Mouse (Mus musculus) kidney, embryonic 16.5 days (tissue): ENCODE results near the gene Gm9970. TPM values are rescaled to one million over a fixed set of nuclear protein-coding genes. Genes with fewer than 3 reads are reported as not detected.
A peak's percentile ranks its signal among the peaks of the same experiment; 100 is the strongest.

Source experiments
- ATAC-seq: fragments of 200-750 bp; cut with Nextera tagmentation; 2 replicates; pipeline ENCODE4 v1.8.0; 2017; ENCODE audit warnings: moderate TSS enrichment; ENCODE audit not compliant: low FRiP score, low TSS enrichment
- H3K27ac ChIP-seq: fragments of 300-500 bp; sonication (generic); 2 replicates; pipeline ENCODE4 v1.5.1; 2014; ENCODE audit warnings: low read length
- H3K27me3 ChIP-seq: fragments of 300-500 bp; sonication (generic); 2 replicates; pipeline ENCODE4 v1.6.1; 2014; ENCODE audit warnings: low read length, control low read depth, mixed read lengths; ENCODE audit not compliant: insufficient read depth
- H3K36me3 ChIP-seq: fragments of 300-500 bp; sonication (generic); 2 replicates; pipeline ENCODE4 v1.6.1; 2014; ENCODE audit warnings: low read length, control low read depth, mixed read lengths; ENCODE audit not compliant: insufficient read depth
- H3K4me1 ChIP-seq: fragments of 300-500 bp; sonication (generic); 2 replicates; pipeline ENCODE4 v1.6.1; 2014; ENCODE audit warnings: low read length, control low read depth, mixed read lengths; ENCODE audit not compliant: insufficient read depth
- H3K4me2 ChIP-seq: fragments of 300-500 bp; sonication (generic); replicated peaks from 2 replicates; pipeline ENCODE4 v1.6.1; 2014; ENCODE audit warnings: low read depth, low read length
- H3K4me3 ChIP-seq: fragments of 300-500 bp; sonication (generic); 2 replicates; pipeline ENCODE4 v1.5.1; 2014; ENCODE audit warnings: mild to moderate bottlenecking, low read length
- H3K9ac ChIP-seq: fragments of 300-500 bp; sonication (generic); replicated peaks from 2 replicates; pipeline ENCODE4 v1.6.1; 2014; ENCODE audit warnings: low read length
- H3K9me3 ChIP-seq: fragments of 300-500 bp; sonication (generic); 2 replicates; pipeline ENCODE4 v1.6.1; 2016; ENCODE audit warnings: low read length, control low read depth
- WGBS: fragments of 180-500 bp; shearing (Covaris S2); extraction: QIAGEN DNeasy Blood & Tissue Kit; methylation state at CpG from one replicate; pipeline ENCODE4 v1.1.7; 2014; 5-methylcytosine and 5-hydroxymethylcytosine counted together
- polyA plus RNA-seq: library from polyadenylated mRNA; unstranded; fragments of >200 nt; fragmentation: Nextera tagmentation; extraction: Ambion mirVana; gene quantifications from 2 replicates; pipeline ENCODE4 v1.2.1, GENCODE M21; 2015

Gm9970 gene
- 0.52 TPM in 1 of 2 replicates, not detected in the other for polyA plus RNA-seq

- H3K9me3 ChIP-seq, result 0 out of 2 replicates have a peak, but pooled peaks cover 2% of the 10 kb centered on the region
- under 1% methylated on average over 91 of the region's 103 CpGs for WGBS
- H3K27me3 ChIP-seq, result no peaks in the 10 kb centered on the region
- peaks cover 21% of the 10 kb centered on the region for H3K36me3 ChIP-seq
- peak; percentile 99 for ATAC-seq
- peak within 1 kb of the TSS; percentile 96 for H3K27ac ChIP-seq
- peak within 1 kb of the TSS; percentile 83 for H3K4me2 ChIP-seq
- H3K9ac ChIP-seq, result peak within 1 kb of the TSS; percentile 98
- peak within 1 kb of the TSS; percentile 84 for H3K4me3 ChIP-seq
- H3K4me1 ChIP-seq, result peaks cover 12% of the 10 kb centered on the region
These were observed at the start of gene Gm9970, which contains the start of gene Nrbp1 for GRCm38 (mm10) chr5:31240637-31241521. TSS of gene Gm9970 (minus strand) at chr5:31241232. TSS of gene Nrbp1 (plus strand) at chr5:31240864.

DNA sequence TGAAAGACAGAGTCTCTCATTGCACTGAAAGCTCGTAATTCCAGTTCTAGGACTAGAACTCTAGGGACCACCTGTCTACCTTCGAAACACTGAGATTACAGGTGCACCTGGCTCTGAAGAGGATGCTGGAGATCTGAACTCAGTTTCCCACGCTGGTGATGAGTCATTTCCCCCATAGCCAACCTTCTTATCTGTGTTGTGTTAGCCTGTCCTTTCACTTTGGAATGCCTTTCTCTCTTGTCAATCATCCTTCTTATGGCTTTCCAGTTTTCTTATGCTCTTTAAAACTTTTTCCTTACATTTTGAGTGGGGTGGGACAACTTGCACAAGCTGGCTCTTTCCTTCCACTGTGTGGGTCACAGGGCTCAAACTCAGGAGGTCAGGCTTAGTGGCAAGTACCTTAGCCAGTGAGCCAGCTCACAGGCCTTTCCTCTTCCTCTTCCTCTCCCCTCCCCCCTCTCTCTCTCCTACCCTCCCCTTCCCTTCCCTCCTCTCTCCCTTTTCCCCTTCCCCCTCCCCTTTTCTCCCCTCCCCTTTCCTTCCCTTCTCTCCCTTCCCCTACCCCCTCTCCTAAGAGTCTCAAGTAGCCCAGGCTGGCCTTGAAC lies 48.7 kb upstream of the Gm9970 start:
- no peak overlapping the region for H3K4me3 ChIP-seq
- no peak overlapping the region; the same call in 1 of the 2 replicates for H3K9ac ChIP-seq
- peak overlapping the region; percentile 74 for H3K4me2 ChIP-seq
- no peaks in the 10 kb centered on the region for H3K9me3 ChIP-seq
- ATAC-seq, result no peak
- no peaks in the 10 kb centered on the region for H3K27me3 ChIP-seq
- peaks cover 11% of the 10 kb centered on the region; the same call in 1 of the 2 replicates for H3K36me3 ChIP-seq
- peaks cover 7% of the 10 kb centered on the region for H3K4me1 ChIP-seq
- H3K27ac ChIP-seq, result no peak overlapping the region
- 75% methylated on average over 3 of the region's 3 CpGs for WGBS

GRCm38 (mm10) chr5:31288655-31289054 lies 47.6 kb upstream of the Gm9970 start:
- WGBS, result 82% methylated on average over 3 of the region's 3 CpGs
- Histone ChIP-seq H3K27me3 (no peaks in the 10 kb centered on the region), H3K9ac (no peak overlapping the region), H3K9me3 (no peaks in the 10 kb centered on the region), H3K4me2 (no peak overlapping the region), H3K27ac (no peak overlapping the region), H3K4me1 (peaks cover 5% of the 10 kb centered on the region; the same call in 1 of the 2 replicates), H3K4me3 (no peak overlapping the region), H3K36me3 (peaks cover 14% of the 10 kb centered on the region; the same call in 1 of the 2 replicates)
- no peak for ATAC-seq

DNA sequence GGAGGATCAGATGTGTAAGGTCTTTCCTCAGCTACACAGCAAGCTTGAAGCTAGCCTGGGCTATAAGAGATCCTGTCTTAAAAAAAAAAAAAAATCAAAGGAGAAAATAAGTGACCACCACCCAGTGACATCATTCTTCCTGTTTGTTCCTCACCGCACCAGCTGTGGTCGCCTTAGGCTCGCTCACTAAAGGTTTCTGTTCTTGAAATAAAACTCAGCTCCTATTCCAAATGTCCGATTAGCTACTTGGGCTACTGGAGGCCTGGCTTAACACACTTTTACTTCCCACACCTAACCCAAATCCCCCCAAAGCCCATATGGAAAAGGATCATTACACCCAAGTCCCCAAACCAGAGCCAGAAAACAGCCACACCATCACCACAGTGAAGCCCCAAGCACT lies 47.2 kb upstream of the Gm9970 start:
- no peaks in the 10 kb centered on the region for H3K27me3 ChIP-seq
- no peak overlapping the region for H3K4me2 ChIP-seq
- no peak overlapping the region for H3K9ac ChIP-seq
- no peak for ATAC-seq
- H3K9me3 ChIP-seq, result no peaks in the 10 kb centered on the region
- peaks cover 5% of the 10 kb centered on the region; the same call in 1 of the 2 replicates for H3K4me1 ChIP-seq
- 79% methylated on average over 4 of the region's 4 CpGs for WGBS
- no peak overlapping the region for H3K4me3 ChIP-seq
- H3K27ac ChIP-seq, result no peak overlapping the region
- peaks cover 18% of the 10 kb centered on the region; the same call in 1 of the 2 replicates for H3K36me3 ChIP-seq

- H3K36me3 ChIP-seq, result peaks cover 38% of the 10 kb centered on the region
- WGBS, result 86% methylated on average over 20 of the region's 20 CpGs
- no peak overlapping the region for H3K4me2 ChIP-seq
These were observed 38.4 kb upstream of the Gm9970 start for GRCm38 (mm10) chr5:31279245-31279988.

GRCm38 (mm10) chr5:31273018-31273417 lies 32.0 kb upstream of the Gm9970 start:
- no peaks in the 10 kb centered on the region for H3K9me3 ChIP-seq
- WGBS, result 89% methylated on average over 6 of the region's 6 CpGs
- no peaks in the 10 kb centered on the region for H3K4me1 ChIP-seq
- H3K36me3 ChIP-seq, result peaks cover 34% of the 10 kb centered on the region
- H3K27ac ChIP-seq, result no peak overlapping the region
- ATAC-seq, result no peak
- no peaks in the 10 kb centered on the region for H3K27me3 ChIP-seq
- H3K4me2 ChIP-seq, result no peak overlapping the region
- no peak overlapping the region for H3K9ac ChIP-seq
- H3K4me3 ChIP-seq, result no peak overlapping the region

More at GRCm38 (mm10) chr5:31279245-31279988, 38.4 kb upstream of the Gm9970 start:
- Histone ChIP-seq H3K9ac (no peak overlapping the region), H3K27ac (no peak overlapping the region), H3K27me3 (no peaks in the 10 kb centered on the region), H3K9me3 (no peaks in the 10 kb centered on the region), H3K4me3 (no peak overlapping the region), H3K4me1 (no peaks in the 10 kb centered on the region)
- ATAC-seq, result no peak

- H3K27ac ChIP-seq, result no peak overlapping the region
- no peak overlapping the region for H3K9ac ChIP-seq
- no peak overlapping the region for H3K4me2 ChIP-seq
- ATAC-seq, result no peak
- H3K27me3 ChIP-seq, result no peaks in the 10 kb centered on the region
- no peak overlapping the region for H3K4me3 ChIP-seq
- H3K9me3 ChIP-seq, result no peaks in the 10 kb centered on the region
- peaks cover 64% of the 10 kb centered on the region for H3K36me3 ChIP-seq
- WGBS, result 86% methylated on average over 6 of the region's 6 CpGs
- no peaks in the 10 kb centered on the region for H3K4me1 ChIP-seq
These were observed 26.7 kb upstream of the Gm9970 start for GRCm38 (mm10) chr5:31267686-31268085.

DNA sequence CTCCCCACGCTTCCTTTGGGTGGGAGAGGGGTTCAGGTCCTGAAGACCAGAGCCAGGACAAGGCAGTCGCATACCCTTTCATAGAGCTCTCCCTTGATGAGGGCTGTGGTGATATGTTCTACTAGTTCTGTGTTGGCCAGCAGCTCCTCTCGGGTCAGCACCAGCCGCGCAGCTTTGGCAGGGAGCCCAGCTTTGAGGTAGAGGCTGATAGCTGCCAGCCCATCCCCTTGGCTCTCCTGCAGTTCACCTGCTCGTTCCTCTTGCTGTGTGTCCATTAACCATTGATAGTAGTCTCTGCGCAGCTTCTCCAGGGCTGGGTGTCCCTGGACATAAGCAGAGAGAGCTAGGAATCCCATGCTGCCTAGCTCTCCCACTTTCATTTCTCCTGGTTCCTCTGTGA lies 25.1 kb upstream of the Gm9970 start:
- ATAC-seq, result no peak
- 93% methylated on average over 7 of the region's 7 CpGs for WGBS
- H3K9me3 ChIP-seq, result no peaks in the 10 kb centered on the region
- H3K4me3 ChIP-seq, result no peak overlapping the region
- H3K27ac ChIP-seq, result no peak overlapping the region
- peaks cover 64% of the 10 kb centered on the region for H3K36me3 ChIP-seq
- no peak overlapping the region for H3K9ac ChIP-seq
- H3K27me3 ChIP-seq, result no peaks in the 10 kb centered on the region
- no peaks in the 10 kb centered on the region for H3K4me1 ChIP-seq
- no peak overlapping the region for H3K4me2 ChIP-seq

- no peak for ATAC-seq
- H3K36me3 ChIP-seq, result peaks cover 35% of the 10 kb centered on the region
- H3K9me3 ChIP-seq, result no peaks in the 10 kb centered on the region
- no peaks in the 10 kb centered on the region for H3K4me1 ChIP-seq
- no peak overlapping the region for H3K4me3 ChIP-seq
- WGBS, result 83% methylated on average over 11 of the region's 11 CpGs
- no peak overlapping the region for H3K4me2 ChIP-seq
- no peak overlapping the region for H3K27ac ChIP-seq
- no peak overlapping the region for H3K9ac ChIP-seq
- H3K27me3 ChIP-seq, result no peaks in the 10 kb centered on the region
These were observed 16.6 kb upstream of the Gm9970 start for GRCm38 (mm10) chr5:31257616-31258015.
